Mouse (Mus musculus) spleen, adult 2 months (tissue): Measurements from ENCODE around the gene Them7. TPM values are rescaled to one million over a fixed set of nuclear protein-coding genes. Genes with fewer than 3 reads are reported as not detected.

Source experiments
- DNase-seq, 2 experiments: peaks; one replicate each; pipeline versions ENCODE4 v3.0.0 to v3.0.0-alpha.2; 2012 to 2021; ENCODE audit warnings: low spot score in 2 of 2, low read depth in 1 of 2
- H3K27ac ChIP-seq: fragments of 200-500 bp; 2 replicates; pipeline ENCODE4 v1.5.1; 2012; ENCODE audit warnings: low read length, inconsistent platforms; ENCODE audit not compliant: insufficient read depth
- H3K27me3 ChIP-seq: fragments of 200-500 bp; 2 replicates; pipeline ENCODE4 v1.6.1; 2012; ENCODE audit warnings: mild to moderate bottlenecking, moderate library complexity, low read length, inconsistent platforms; ENCODE audit not compliant: control insufficient read depth, insufficient read depth
- H3K36me3 ChIP-seq: fragments of 200-500 bp; 2 replicates; pipeline ENCODE4 v1.6.1; 2012; ENCODE audit warnings: mild to moderate bottlenecking, low read length, inconsistent platforms; ENCODE audit not compliant: control insufficient read depth, insufficient read depth
- H3K4me1 ChIP-seq: fragments of 200-500 bp; 2 replicates; pipeline ENCODE4 v1.6.1; 2011; ENCODE audit warnings: inconsistent platforms; ENCODE audit not compliant: control insufficient read depth, insufficient read depth, insufficient read length
- H3K4me3 ChIP-seq: fragments of 200-500 bp; 2 replicates; pipeline ENCODE4 v1.5.1; 2011; ENCODE audit warnings: mild to moderate bottlenecking, inconsistent platforms; ENCODE audit not compliant: insufficient read depth, insufficient read length; ENCODE audit errors: extremely low read depth
- CTCF ChIP-seq: fragments of 200-500 bp; IDR thresholded peaks from 2 replicates; pipeline ENCODE4 v1.5.1; 2011; ENCODE audit warnings: mild to moderate bottlenecking, inconsistent platforms; ENCODE audit not compliant: insufficient read depth, insufficient read length, insufficient replicate concordance; ENCODE audit errors: extremely low read depth
- POLR2A ChIP-seq: fragments of 200-500 bp; IDR thresholded peaks from 2 replicates; pipeline ENCODE4 v1.6.1; 2011; ENCODE audit warnings: low read depth, low read length, inconsistent platforms
- WGBS: fragments of 180-500 bp; shearing (Covaris S2); methylation state at CpG from one replicate; pipeline ENCODE4 v1.1.7; 2018; 5-methylcytosine and 5-hydroxymethylcytosine counted together
- polyA plus RNA-seq: library from polyadenylated mRNA; depleted of rRNA; stranded (reverse); fragments of >200 nt; gene quantifications from 2 replicates; pipeline ENCODE4 v1.2.3, GENCODE M21; 2012; rRNA removed

Gene Them7
- polyA plus RNA-seq, 1 experiment: 0.57 TPM

DNA sequence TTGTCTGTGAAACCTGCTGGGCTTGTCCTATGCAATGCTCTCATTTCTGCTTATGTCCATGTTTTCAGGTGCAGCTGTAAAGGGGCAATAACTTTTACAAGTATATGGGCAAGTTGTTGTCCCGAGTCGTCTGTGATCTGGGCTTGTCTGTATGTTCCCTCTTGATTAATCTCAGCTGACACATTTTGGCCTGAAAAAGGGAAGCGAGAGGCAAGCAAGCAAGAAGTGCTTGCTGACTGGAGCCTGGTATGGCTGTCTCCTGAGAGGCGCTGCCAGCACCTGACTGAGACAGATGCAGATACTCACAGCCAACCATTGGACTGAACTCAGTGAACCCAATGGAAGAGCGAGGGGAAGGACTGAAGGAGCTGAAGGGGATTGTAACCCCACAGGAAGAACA is 193.5 kb downstream of the Them7 start:
- WGBS: 14% methylated on average over 5 of the region's 5 CpGs
- Histone ChIP-seq H3K27ac (no peak overlapping the region), H3K4me1 (no peaks in the 10 kb centered on the region), H3K4me3 (no peak overlapping the region), H3K36me3 (no peaks in the 10 kb centered on the region), H3K27me3 (no peaks in the 10 kb centered on the region)
- no peak for TF ChIP-seq CTCF
- TF ChIP-seq POLR2A: no peak
- no peak for DNase-seq

DNA sequence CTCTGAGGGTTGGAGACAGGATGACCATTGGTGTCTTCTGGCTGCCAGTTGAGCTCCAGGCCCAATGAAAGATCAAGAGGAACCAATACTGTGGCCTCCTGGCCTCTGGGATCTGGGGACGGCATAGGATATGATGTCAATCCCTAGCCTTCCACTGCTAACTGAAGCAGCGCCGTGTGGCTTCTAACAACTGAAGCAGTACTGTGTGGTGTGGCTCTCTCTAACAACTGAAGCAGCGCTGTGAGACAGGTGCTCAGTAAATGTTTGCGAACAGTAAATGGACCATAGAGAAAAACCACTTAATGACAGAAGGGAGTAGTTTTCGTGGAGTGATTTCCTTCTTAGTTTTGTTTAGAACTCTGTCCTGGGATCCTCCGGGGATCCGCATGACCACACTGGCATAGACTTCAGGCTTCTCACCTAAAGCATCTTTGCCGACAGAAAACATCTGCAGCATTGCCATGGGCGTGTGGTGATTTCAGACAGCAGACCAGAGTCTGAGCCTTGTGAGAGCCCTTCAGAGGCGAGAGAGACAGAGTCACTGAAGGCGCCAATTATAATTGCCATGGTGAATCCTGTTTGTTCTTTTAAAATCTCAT is 194.6 kb downstream of the Them7 start:
- Histone ChIP-seq H3K4me3 (no peak overlapping the region), H3K4me1 (no peaks in the 10 kb centered on the region), H3K27ac (no peak overlapping the region), H3K27me3 (no peaks in the 10 kb centered on the region), H3K36me3 (no peaks in the 10 kb centered on the region)
- no peak for DNase-seq
- WGBS: 95% methylated on average over 12 of the region's 12 CpGs
- TF ChIP-seq CTCF: no peak
- TF ChIP-seq POLR2A: no peak

- WGBS: 55% methylated on average over 8 of the region's 8 CpGs
- H3K4me3 ChIP-seq: no peak overlapping the region
- no peaks in the 10 kb centered on the region for H3K27me3 ChIP-seq
- no peak for TF ChIP-seq POLR2A
- TF ChIP-seq CTCF: no peak
- no peak for DNase-seq
- no peaks in the 10 kb centered on the region for H3K4me1 ChIP-seq
- H3K36me3 ChIP-seq: no peaks in the 10 kb centered on the region
- H3K27ac ChIP-seq: no peak overlapping the region
Measured at GRCm38 (mm10) chr2:105427447-105427846, 203.3 kb downstream of the Them7 start.

DNA sequence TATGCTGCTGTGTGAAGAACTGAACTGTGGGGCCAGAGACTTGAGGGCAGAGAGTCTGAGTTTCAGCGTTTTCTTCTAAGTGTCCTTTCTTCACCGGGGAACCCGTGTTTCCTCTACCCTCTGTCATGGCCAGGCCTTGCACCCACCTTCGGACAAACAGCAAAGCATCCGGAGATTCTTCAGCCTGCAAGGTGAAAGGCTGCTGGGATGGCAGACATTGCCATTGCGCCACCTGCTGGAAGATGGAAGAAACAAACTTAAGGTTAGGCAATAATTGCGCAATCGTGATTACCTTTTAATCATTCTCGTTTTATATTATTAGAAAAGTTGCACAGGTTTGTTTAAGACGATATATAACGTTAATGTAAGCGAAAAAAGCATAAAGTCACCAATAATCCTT is 203.9 kb downstream of the Them7 start:
- no peak overlapping the region for H3K27ac ChIP-seq
- no peaks in the 10 kb centered on the region for H3K27me3 ChIP-seq
- no peaks in the 10 kb centered on the region for H3K4me1 ChIP-seq
- no peak overlapping the region for H3K4me3 ChIP-seq
- TF ChIP-seq CTCF: peak; percentile 72; the same call in 1 of the 2 replicates
- TF ChIP-seq POLR2A: no peak
- no peaks in the 10 kb centered on the region for H3K36me3 ChIP-seq
- peak; percentile 14 to 44 for DNase-seq
- WGBS: 4% methylated on average over 12 of the region's 12 CpGs

DNA sequence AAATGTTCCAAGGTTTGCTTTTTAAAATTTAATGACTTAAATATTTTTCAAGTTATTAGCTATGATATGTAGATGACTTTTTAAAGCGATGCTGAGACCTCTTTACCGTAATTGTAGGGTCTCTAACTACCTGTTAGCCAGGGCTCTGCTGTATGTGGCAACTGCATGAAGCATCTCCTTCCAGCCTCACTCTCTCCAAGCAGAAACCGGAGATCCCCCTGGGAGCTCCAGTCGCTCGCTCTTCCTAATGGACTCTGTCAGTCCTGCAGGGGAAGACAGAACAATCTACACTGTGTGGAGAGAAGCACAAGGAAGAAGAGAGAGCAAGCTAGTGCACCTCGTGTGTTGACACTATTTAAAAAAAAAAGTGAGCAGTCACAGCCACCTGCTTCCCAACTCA is 204.3 kb downstream of the Them7 start:
- TF ChIP-seq CTCF (no peak), POLR2A (no peak)
- Histone ChIP-seq H3K36me3 (no peaks in the 10 kb centered on the region), H3K4me1 (no peaks in the 10 kb centered on the region), H3K4me3 (no peak overlapping the region), H3K27me3 (no peaks in the 10 kb centered on the region), H3K27ac (no peak overlapping the region)
- WGBS: 44% methylated on average over 6 of the region's 6 CpGs
- no peak for DNase-seq

Other genes with a start within 250 kb of the Them7 start
- 14.9 and 17.2 TPM in 2 replicates for gene Eif3m, start 207.2 kb upstream of the Them7 start, polyA plus RNA-seq
- gene Gm11060, start 132.3 kb upstream of the Them7 start, polyA plus RNA-seq: not detected in 2 replicates
- 18.5 and 30.7 TPM in 2 replicates for gene Wt1, start 97.8 kb upstream of the Them7 start, polyA plus RNA-seq
- gene Rcn1, start 175.0 kb downstream of the Them7 start, polyA plus RNA-seq: 5.1 and 7.3 TPM in 2 replicates